Mouse (Mus musculus): ENCODE measurements around the gene Otud7b.

The Otud7b gene

DNA sequence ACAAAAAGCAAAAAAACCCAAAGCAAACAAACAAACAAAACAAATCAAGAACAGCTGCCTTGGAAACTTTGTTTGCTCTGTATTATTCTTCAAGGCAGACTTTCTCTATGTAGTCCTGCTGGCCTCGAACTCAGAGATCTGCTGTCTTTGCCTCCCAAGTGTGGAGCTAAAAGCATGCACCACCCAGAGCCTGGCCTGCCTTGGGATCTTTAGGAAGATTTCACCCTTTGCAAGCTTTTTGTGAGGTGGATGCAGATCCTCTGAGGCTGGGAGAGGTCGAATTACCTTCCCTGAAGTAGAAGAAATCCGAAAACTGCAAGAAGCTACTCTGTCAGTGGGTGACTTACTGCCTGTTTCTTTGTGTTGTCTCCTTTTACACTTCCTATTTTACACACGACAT lies 39.2 kb upstream of the Otud7b start:
- H3K9me3 ChIP-seq (ENCODE audit: low read length): no peaks in the 10 kb centered on the region
- H3K36me3 ChIP-seq (ENCODE audit: insufficient read depth, low read length): no peaks in the 10 kb centered on the region
- TF ChIP-seq NANOG (IDR thresholded peaks at IDR 0.05; ENCODE audit: borderline replicate concordance, low read length) (no peak), POU5F1 (IDR thresholded peaks at IDR 0.05; ENCODE audit: borderline replicate concordance, low read length) (no peak), CTCF (conservative IDR thresholded peaks at IDR 0.05; ENCODE audit: low read length) (no peak)
- peaks cover 29% of the 10 kb centered on the region for H3K4me1 ChIP-seq (replicated peaks; ENCODE audit: low read depth, low read length)
- H3K27me3 ChIP-seq (ENCODE audit: insufficient read depth, low read length): peaks cover 3% of the 10 kb centered on the region; the same call in 1 of the 2 replicates
- H3K4me3 ChIP-seq (replicated peaks; ENCODE audit: low read length): no peak overlapping the region

DNA sequence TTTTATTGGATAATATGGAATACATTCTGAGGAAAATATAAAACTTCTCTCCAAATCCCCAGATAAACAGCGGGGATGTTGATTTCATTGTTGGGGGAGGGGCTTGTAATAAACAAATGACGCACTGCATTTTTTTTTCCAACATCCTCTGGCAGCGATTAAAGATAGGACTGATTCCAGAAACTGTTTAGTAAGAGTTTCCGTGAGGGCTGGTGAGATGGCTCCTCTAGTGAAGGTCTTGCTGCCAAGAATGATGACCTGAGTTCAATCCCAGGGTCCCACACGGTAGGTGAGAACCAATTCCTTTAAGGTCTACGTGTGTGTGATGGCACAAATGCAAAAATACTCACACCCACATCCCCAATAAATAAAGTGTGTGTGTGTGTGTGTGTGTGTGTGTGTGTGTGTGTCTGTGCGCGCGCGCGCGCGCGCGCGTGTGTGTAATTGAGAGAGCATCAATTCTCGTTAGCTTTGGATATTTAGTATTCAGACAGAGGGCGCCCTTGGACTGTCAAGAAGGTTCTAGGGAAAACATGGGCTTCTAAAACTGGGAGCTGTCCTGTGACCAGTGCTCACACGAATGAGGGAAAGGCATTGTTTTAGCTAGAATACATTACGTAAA lies 38.5 kb upstream of the Otud7b start:
- Histone ChIP-seq H3K9me3 (ENCODE audit: low read length) (no peaks in the 10 kb centered on the region), H3K27me3 (ENCODE audit: insufficient read depth, low read length) (no peaks in the 10 kb centered on the region)
- TF ChIP-seq NANOG (IDR thresholded peaks at IDR 0.05; ENCODE audit: borderline replicate concordance, low read length): no peak
- TF ChIP-seq CTCF (conservative IDR thresholded peaks at IDR 0.05; ENCODE audit: low read length): no peak
- no peak for TF ChIP-seq POU5F1 (IDR thresholded peaks at IDR 0.05; ENCODE audit: borderline replicate concordance, low read length)

DNA sequence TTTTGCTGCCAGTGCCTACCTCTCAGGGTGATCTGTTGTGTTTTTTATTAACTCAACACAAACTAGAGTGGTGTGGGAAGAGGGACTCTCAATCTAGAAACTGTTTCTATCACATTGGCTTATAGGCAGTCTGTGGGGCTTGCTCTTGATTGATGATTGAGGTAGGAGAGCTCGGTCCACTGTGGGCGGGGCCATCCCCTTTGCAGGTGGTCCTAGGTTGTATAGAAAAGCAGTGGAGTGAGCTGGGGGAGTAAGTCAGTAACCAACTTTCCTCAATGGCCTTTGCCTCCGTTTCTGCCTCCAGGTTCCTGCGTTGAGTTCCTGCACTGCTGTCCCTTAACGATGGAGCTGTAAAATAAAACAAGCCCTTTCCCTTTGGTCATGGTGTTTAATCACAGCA lies 37.6 kb upstream of the Otud7b start:
- H3K4me3 ChIP-seq (replicated peaks; ENCODE audit: low read length): no peak overlapping the region
- TF ChIP-seq NANOG (IDR thresholded peaks at IDR 0.05; ENCODE audit: borderline replicate concordance, low read length) (no peak), CTCF (conservative IDR thresholded peaks at IDR 0.05; ENCODE audit: low read length) (no peak), POU5F1 (IDR thresholded peaks at IDR 0.05; ENCODE audit: borderline replicate concordance, low read length) (no peak)
- H3K9me3 ChIP-seq (ENCODE audit: low read length): no peaks in the 10 kb centered on the region
- H3K36me3 ChIP-seq (ENCODE audit: insufficient read depth, low read length): no peaks in the 10 kb centered on the region
- H3K4me1 ChIP-seq (replicated peaks; ENCODE audit: low read depth, low read length): peaks cover 34% of the 10 kb centered on the region
- no peaks in the 10 kb centered on the region for H3K27me3 ChIP-seq (ENCODE audit: insufficient read depth, low read length)

More for the DNA sequence above, 38.5 kb upstream of the Otud7b start:
- no peaks in the 10 kb centered on the region for H3K36me3 ChIP-seq (ENCODE audit: insufficient read depth, low read length)
- no peak overlapping the region for H3K4me3 ChIP-seq (replicated peaks; ENCODE audit: low read length)
- H3K4me1 ChIP-seq (replicated peaks; ENCODE audit: low read depth, low read length): peaks cover 34% of the 10 kb centered on the region

DNA sequence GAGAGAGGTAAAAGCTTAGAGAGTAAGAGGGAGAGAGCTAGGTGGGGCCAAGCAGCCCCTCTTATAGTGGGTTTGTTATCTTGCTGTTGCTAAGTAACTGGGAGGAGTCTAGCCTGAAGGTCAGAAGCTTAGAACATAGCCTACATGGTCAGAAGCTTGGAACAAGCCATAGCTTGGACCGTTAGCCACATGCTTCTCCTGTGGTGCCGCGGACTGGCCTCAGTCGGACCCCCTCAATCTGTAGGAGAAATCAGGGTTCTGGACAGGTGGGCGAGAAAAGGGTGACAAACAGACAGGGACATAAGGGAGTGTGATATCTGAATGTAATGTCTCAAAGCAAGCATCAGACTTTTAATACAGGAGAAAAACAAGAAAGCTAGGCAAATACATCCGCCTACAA lies 35.3 kb upstream of the Otud7b start:
- Histone ChIP-seq H3K4me3 (replicated peaks; ENCODE audit: low read length) (no peak overlapping the region), H3K4me1 (replicated peaks; ENCODE audit: low read depth, low read length) (peaks cover 38% of the 10 kb centered on the region), H3K27me3 (ENCODE audit: insufficient read depth, low read length) (no peaks in the 10 kb centered on the region), H3K36me3 (ENCODE audit: insufficient read depth, low read length) (no peaks in the 10 kb centered on the region), H3K9me3 (ENCODE audit: low read length) (no peaks in the 10 kb centered on the region)
- TF ChIP-seq NANOG (IDR thresholded peaks at IDR 0.05; ENCODE audit: borderline replicate concordance, low read length) (no peak), POU5F1 (IDR thresholded peaks at IDR 0.05; ENCODE audit: borderline replicate concordance, low read length) (no peak), CTCF (conservative IDR thresholded peaks at IDR 0.05; ENCODE audit: low read length) (no peak)

DNA sequence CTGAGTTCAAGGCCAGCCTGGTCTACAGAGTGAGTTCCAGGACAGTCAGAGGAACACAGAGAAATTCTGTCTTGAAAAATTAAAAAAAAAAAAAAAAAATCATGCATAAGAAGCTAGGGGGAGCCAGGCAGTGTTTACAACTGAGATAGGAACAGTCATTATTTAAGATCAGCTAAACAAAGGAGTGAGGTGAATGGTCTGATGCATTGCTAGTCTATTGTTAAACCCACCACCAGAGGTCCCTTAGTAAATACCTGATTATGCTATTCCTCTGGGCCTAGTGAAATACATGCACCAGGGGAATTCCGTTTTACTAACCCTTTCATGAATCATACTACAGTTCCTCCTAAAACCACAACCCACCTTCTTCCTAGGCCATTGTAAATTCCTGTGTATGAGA lies 34.8 kb upstream of the Otud7b start:
- no peaks in the 10 kb centered on the region for H3K9me3 ChIP-seq (ENCODE audit: low read length)
- TF ChIP-seq CTCF (conservative IDR thresholded peaks at IDR 0.05; ENCODE audit: low read length) (no peak), NANOG (IDR thresholded peaks at IDR 0.05; ENCODE audit: borderline replicate concordance, low read length) (no peak), POU5F1 (IDR thresholded peaks at IDR 0.05; ENCODE audit: borderline replicate concordance, low read length) (no peak)

DNA sequence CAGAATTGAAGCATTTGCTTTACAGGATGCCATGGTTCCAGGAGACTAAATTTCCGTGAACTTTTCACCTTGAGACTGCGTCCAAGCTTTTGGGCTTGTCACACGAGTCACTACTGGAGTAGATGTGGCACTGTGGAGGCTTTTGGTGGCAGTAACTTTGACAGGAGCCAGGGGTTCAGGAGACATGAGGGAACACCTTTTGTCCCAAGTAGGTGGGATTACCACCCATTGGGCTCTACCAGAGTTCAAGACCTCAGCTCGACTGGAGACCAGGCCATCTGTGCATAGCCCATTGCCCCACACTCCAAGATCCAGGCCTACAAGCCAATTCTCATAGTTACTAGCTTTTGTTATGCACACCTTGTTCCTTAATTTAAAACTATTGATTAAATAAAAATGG lies 34.1 kb upstream of the Otud7b start:
- Histone ChIP-seq H3K4me3 (replicated peaks; ENCODE audit: low read length) (no peak overlapping the region), H3K36me3 (ENCODE audit: insufficient read depth, low read length) (no peaks in the 10 kb centered on the region), H3K4me1 (replicated peaks; ENCODE audit: low read depth, low read length) (peaks cover 34% of the 10 kb centered on the region), H3K27me3 (ENCODE audit: insufficient read depth, low read length) (no peaks in the 10 kb centered on the region), H3K9me3 (ENCODE audit: low read length) (no peaks in the 10 kb centered on the region)
- TF ChIP-seq NANOG (IDR thresholded peaks at IDR 0.05; ENCODE audit: borderline replicate concordance, low read length): no peak
- no peak for TF ChIP-seq POU5F1 (IDR thresholded peaks at IDR 0.05; ENCODE audit: borderline replicate concordance, low read length)
- TF ChIP-seq CTCF (conservative IDR thresholded peaks at IDR 0.05; ENCODE audit: low read length): no peak

More for the DNA sequence above, 34.8 kb upstream of the Otud7b start:
- no peak overlapping the region for H3K4me3 ChIP-seq (replicated peaks; ENCODE audit: low read length)
- H3K36me3 ChIP-seq (ENCODE audit: insufficient read depth, low read length): no peaks in the 10 kb centered on the region
- H3K4me1 ChIP-seq (replicated peaks; ENCODE audit: low read depth, low read length): peaks cover 38% of the 10 kb centered on the region
- no peaks in the 10 kb centered on the region for H3K27me3 ChIP-seq (ENCODE audit: insufficient read depth, low read length)

DNA sequence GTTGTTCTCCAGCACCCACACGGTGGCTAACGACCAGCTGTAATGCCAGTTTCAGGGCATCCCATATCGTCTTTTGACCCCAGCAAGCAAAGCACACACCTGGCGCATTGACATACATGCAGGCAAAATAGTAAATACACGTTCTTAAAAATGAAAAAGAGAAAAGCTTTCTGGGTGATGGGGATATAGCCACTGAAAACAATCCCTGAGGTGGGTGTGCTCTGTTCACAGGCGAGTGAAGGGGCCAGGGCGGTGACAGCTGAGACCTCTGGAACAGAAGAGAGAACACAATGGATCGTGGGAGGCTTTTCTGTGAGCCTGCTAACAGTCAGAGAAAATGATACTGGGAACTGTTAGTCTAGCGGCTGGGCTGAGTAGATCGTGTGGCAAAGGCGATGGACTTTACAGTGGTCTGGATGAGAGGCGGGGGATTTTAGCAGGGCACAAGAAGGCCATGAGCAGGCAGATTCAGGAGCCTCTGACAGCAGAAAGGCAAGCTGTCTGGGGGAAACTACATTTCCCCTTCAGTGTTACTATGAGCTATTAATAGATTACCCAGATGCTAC lies 31.3 kb upstream of the Otud7b start:
- Histone ChIP-seq H3K27me3 (ENCODE audit: insufficient read depth, low read length) (peaks cover 3% of the 10 kb centered on the region; the same call in 1 of the 2 replicates), H3K4me3 (replicated peaks; ENCODE audit: low read length) (no peak overlapping the region), H3K9me3 (ENCODE audit: low read length) (no peaks in the 10 kb centered on the region), H3K4me1 (replicated peaks; ENCODE audit: low read depth, low read length) (peaks cover 34% of the 10 kb centered on the region), H3K36me3 (ENCODE audit: insufficient read depth, low read length) (no peaks in the 10 kb centered on the region)
- no peak for TF ChIP-seq POU5F1 (IDR thresholded peaks at IDR 0.05; ENCODE audit: borderline replicate concordance, low read length)
- no peak for TF ChIP-seq NANOG (IDR thresholded peaks at IDR 0.05; ENCODE audit: borderline replicate concordance, low read length)
- no peak for TF ChIP-seq CTCF (conservative IDR thresholded peaks at IDR 0.05; ENCODE audit: low read length)

DNA sequence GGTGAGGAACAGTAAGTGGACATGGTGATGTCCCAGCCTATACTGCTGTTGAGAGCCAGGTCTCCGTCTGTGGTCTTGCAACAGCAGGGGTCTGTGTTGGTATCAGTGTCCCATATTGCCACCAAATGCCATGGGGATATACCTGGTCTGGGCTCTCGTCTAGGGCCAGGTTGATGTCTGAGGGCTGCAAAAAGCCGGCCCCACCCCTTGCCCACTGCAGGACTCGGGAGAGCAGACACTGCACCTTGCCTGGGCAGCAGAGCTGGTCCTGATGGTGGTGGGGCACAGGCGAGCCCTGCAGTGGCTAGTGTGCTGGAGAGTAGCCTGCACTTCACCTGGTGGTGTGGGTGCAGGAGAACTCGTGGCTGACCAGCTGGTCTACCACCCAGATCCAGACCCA lies 26.3 kb upstream of the Otud7b start:
- TF ChIP-seq POU5F1 (IDR thresholded peaks at IDR 0.05; ENCODE audit: borderline replicate concordance, low read length) (no peak), CTCF (conservative IDR thresholded peaks at IDR 0.05; ENCODE audit: low read length) (no peak), NANOG (IDR thresholded peaks at IDR 0.05; ENCODE audit: borderline replicate concordance, low read length) (no peak)
- Histone ChIP-seq H3K4me3 (replicated peaks; ENCODE audit: low read length) (no peak overlapping the region), H3K4me1 (replicated peaks; ENCODE audit: low read depth, low read length) (peaks cover 15% of the 10 kb centered on the region), H3K36me3 (ENCODE audit: insufficient read depth, low read length) (no peaks in the 10 kb centered on the region), H3K27me3 (ENCODE audit: insufficient read depth, low read length) (peaks cover 6% of the 10 kb centered on the region; the same call in 1 of the 2 replicates), H3K9me3 (ENCODE audit: low read length) (no peaks in the 10 kb centered on the region)

Measured in E14TG2a.4 (cell line).